Mouse (Mus musculus) large intestine, adult 2 months (tissue): ENCODE results near the gene Aldoart2. TPM values are rescaled to one million over a fixed set of nuclear protein-coding genes. Genes with fewer than 3 reads are reported as not detected.
"Not testable (repeated sequence)": the region's sequence is repeated elsewhere in the genome, so short reads cannot be mapped to it uniquely, and the experiment has no call there.

Experiments
- DNase-seq: peaks from one replicate; pipeline ENCODE4 v3.0.0-alpha.2; 2012; ENCODE audit warnings: low read depth, low spot score
- WGBS: fragments of 180-500 bp; shearing (Covaris S2); methylation state at CpG from one replicate; pipeline ENCODE4 v1.1.7; 2018; 5-methylcytosine and 5-hydroxymethylcytosine counted together
- polyA plus RNA-seq: library from polyadenylated mRNA; depleted of rRNA; stranded (reverse); fragments of >200 nt; gene quantifications from 2 replicates; pipeline ENCODE4 v1.2.3, GENCODE M21; 2012; rRNA removed

The Aldoart2 gene
- polyA plus RNA-seq: 0.14 TPM in 1 of 2 replicates, not detected in the other

DNA sequence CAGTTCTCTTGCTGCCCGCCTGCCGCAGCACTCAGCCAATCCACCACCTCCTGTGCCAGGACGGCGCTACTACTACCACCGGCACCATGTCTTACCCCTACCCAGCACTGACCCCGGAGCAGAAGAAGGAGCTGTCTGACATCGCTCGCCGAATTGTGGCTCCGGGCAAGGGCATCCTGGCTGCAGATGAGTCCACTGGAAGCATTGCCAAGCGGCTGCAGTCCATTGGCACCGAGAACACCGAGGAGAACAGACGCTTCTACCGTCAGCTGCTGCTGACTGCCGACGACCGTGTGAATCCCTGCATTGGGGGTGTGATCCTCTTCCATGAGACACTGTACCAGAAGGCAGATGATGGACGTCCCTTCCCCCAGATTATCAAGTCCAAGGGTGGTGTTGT is at the start of gene Aldoart2:
TSS of gene Aldoart2 (plus strand) at position 34 of the 400 bp plus-strand sequence.
- WGBS: 97% methylated on average over 19 of the region's 19 CpGs
- DNase-seq: no peak

GRCm38 (mm10) chr12:55518061-55518738 is 46.8 kb upstream of the Aldoart2 start:
- WGBS: 51% methylated on average over 15 of the region's 15 CpGs
- DNase-seq: no peak

DNA sequence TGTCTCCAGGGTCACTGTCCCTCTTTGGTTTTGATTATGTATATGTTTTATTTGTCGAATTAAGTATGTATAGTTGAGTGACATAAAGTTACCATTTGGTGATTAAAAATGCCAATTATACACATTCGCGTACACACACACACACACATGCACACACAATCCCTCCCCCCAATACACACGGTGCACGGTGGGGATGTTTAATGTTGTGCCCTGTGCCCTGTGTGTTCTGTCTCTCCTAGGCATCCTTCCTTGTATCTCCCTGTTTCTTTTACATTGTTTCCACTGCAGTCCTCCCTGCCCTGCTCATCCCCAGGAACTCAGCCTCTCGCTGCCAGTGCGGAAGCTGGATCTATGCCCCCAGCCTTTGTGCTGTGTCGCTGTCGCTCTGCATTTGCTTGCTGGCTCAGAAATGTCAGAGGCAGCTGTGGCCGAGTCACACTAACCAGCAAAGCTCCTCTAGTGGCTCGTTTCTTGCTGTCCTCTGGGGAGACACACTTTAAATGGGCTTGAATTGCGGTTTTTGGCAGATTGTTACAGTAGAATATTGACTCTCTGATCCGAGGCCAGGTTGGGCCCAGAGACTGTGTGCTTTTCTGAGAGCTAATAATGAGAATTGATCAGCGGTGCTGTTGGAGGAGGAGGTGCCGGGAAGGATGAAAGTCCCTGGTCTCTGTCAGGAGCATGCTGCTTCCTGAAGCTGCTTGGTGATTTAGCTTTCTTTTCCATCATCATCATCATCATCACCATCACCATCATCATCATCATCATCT is 37.9 kb upstream of the Aldoart2 start:
- 66% methylated on average over 15 of the region's 15 CpGs for WGBS
- no peak for DNase-seq

DNA sequence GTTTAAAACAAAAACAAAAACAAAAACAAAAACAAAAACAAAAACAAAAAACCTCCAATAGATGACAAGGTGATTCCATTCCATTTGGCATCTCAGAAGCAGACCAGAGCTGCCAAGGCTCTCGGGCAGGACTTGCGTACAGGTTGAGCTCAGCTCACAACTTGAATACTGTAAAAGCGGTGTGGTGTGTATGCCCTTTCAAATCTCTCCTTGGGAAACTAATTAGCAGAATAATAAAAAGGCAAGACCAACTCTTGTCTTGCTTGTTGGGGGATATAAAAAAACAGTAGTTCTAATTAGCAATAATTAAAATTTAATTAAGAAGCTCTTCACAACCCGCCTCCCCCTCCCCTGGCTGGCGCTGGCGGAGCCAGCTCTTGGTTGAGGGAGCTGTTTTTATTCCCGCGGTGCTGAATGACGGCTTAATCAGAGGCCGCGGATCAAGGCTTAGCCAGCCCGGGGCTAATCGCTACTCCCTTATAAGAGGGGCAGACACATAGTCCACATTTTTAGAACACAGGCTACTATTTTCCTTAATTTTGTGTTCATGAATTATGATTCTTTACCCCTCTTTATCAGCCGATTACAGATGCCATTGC is 28.4 kb upstream of the Aldoart2 start:
- no peak for DNase-seq
- 13% methylated on average over 14 of the region's 14 CpGs for WGBS

DNA sequence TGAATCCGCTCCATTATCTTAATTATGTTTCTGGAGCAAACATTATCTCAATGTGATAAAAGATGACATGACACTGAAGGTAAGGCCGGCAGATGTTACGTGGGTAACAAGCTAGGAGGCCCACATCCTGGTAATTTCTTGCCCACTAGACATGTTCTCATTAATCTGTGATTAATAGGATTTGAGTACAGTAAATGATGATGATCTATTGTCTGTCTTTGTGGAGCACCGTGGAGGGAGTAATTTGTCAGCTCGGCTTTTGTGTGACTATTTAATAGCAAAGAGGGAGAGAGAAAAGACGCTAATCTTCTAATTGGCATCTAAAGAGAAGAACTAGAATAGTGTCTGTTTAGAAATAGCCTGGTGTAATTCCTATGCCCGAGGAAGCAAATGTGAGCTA is 27.3 kb upstream of the Aldoart2 start:
- no peak for DNase-seq
- 62% methylated on average over 7 of the region's 7 CpGs for WGBS

- DNase-seq: no peak
- 85% methylated on average over 1 of the region's 1 CpGs for WGBS
Measured at GRCm38 (mm10) chr12:55538328-55538971, 26.6 kb upstream of the Aldoart2 start.

GRCm38 (mm10) chr12:55539157-55539556 is 25.9 kb upstream of the Aldoart2 start:
- 59% methylated on average over 8 of the region's 8 CpGs for WGBS
- no peak for DNase-seq

- 50% methylated on average over 6 of the region's 6 CpGs for WGBS
- not testable (repeated sequence) for DNase-seq
Measured at GRCm38 (mm10) chr12:55554901-55555300, 10.1 kb upstream of the Aldoart2 start.

- 84% methylated on average over 6 of the region's 6 CpGs for WGBS
- DNase-seq: no peak
Measured at GRCm38 (mm10) chr12:55557866-55558265, 7.2 kb upstream of the Aldoart2 start.

GRCm38 (mm10) chr12:55559184-55559855 is 5.7 kb upstream of the Aldoart2 start:
- 87% methylated on average over 12 of the region's 12 CpGs for WGBS
- no peak for DNase-seq

GRCm38 (mm10) chr12:55560025-55560690 is 4.9 kb upstream of the Aldoart2 start:
- 7% methylated on average over 19 of the region's 19 CpGs for WGBS
- DNase-seq: peak; percentile 64

GRCm38 (mm10) chr12:55563742-55564141 is 1.3 kb upstream of the Aldoart2 start:
- DNase-seq: no peak
- WGBS: 91% methylated on average over 3 of the region's 3 CpGs

DNA sequence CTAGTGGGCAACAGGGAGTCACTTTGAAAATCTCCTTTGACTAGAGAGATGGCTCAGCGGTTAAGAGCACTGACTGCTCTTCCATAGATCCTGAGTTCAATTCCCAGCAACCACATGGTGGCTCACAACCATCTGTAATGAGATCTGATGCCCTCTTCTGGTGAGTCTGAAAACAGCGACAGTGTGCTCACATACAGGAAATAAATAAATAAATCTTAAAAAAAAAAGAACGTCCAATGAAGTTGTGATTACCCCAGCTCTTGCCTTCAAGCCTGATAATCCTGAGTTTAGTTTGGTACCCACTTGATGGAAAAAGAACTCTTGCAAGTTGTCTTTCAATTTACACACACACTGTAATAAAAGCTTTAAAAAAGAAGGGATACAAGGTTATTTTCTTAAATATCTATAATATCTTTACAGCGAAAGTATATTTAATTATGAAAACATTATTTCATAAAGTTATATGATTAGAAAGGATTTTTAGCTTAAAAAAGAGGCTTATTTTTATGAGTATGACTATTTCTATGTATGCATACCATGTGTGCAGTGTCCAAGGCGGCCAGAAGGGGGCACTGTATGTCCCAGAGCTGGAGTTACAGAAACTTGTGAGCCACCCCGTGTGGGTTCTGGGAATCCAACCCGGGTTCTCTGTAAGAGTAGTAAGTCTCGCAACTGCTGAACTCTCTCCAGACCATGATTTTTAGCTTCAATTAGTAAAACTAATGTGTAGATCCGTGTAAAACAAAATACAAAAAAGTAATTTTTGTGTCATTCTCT is 664 bp upstream of the Aldoart2 start:
- 88% methylated on average over 9 of the region's 9 CpGs for WGBS
- no peak for DNase-seq

- no peak for DNase-seq
- 79% methylated on average over 9 of the region's 9 CpGs for WGBS
Measured at GRCm38 (mm10) chr12:55565867-55566266, 828 bp downstream of the Aldoart2 start.

- DNase-seq: no peak
- 71% methylated on average over 5 of the region's 5 CpGs for WGBS
Measured at GRCm38 (mm10) chr12:55566837-55567236, 1.8 kb downstream of the Aldoart2 start.

DNA sequence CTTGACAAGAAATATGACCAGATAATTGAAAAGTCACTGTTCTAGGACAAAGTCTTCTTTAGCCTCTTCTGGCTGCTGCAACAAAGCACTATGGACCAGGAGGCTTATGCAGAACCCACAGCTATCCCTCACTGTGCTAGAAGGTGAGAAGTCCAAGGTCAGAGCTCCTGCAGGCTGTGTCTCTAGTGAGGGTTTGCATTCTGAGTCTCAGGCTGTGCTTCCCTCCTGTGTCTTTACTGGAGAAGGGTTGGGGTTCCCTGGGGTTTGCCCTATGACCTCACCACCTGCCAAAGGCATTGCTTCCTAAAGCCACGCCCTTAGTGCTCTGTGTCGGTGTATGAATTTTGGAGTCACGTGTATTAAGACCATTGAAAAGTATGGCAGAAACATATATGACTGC is 3.4 kb downstream of the Aldoart2 start:
- DNase-seq: no peak
- WGBS: 42% methylated on average over 3 of the region's 3 CpGs

GRCm38 (mm10) chr12:55569676-55570075 is 4.6 kb downstream of the Aldoart2 start:
- DNase-seq: peak; percentile 24
- WGBS: 10% methylated on average over 6 of the region's 6 CpGs

GRCm38 (mm10) chr12:55570646-55571045 is 5.6 kb downstream of the Aldoart2 start:
- no peak for DNase-seq
- 88% methylated on average over 9 of the region's 9 CpGs for WGBS
